Comparison of ENCODE assay signal across 17 mouse cellular contexts in the genomic region with DNA sequence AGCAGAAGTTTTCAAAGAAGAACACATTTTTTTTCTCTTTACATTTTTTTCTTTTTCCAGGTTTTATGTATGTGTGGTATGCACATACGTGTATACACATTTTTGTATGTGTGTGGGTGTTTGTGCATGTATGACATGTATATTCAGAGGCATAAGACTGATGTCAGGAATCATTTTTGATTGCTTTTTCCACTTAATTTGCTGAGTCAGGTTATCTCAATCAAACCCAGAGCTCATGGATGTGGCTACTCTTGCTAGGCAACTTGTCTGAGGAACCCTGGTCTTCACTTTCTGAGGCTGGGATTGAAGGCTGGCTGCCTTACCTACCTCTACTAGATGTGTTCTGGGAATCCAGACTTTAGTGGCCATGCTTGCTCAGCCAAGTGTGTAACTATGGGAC.
"Had no signal": no experiment of that assay in that cellular context is flagged by ENCODE, and none has a peak within 500 bp of the region (broad histone marks: within the 10 kb centered on the region; RNA-seq: fewer than 3 reads in every experiment).

No protein-coding gene starts in this region.

- H3K27ac ChIP-seq: lung, embryonic 15.5 days; macrophage; midbrain, embryonic 13.5 days; midbrain, embryonic 15.5 days; neural tube, embryonic 12.5 days; stomach, embryonic 15.5 days; stomach, postnatal 0 days had no signal

- H3K4me3 ChIP-seq: lung, embryonic 15.5 days; megakaryocyte, embryonic 14.5 days; midbrain, embryonic 13.5 days; midbrain, embryonic 15.5 days; neural tube, embryonic 12.5 days; stomach, embryonic 15.5 days had no signal

- H3K4me1 ChIP-seq: neural tube, embryonic 12.5 days; stomach, embryonic 15.5 days had no signal

- H3K4me2 ChIP-seq: lung, embryonic 15.5 days; midbrain, embryonic 11.5 days; midbrain, embryonic 13.5 days; midbrain, embryonic 15.5 days; neural tube, embryonic 12.5 days; stomach, embryonic 15.5 days had no signal

- ATAC-seq: liver, postnatal 0 days; lung, postnatal 0 days; midbrain, embryonic 13.5 days; midbrain, embryonic 15.5 days had no signal

- H3K36me3 ChIP-seq: lung, embryonic 15.5 days; midbrain, embryonic 13.5 days; midbrain, embryonic 15.5 days; neural tube, embryonic 12.5 days; stomach, embryonic 15.5 days had no signal

- H3K27me3 ChIP-seq: midbrain, embryonic 13.5 days; midbrain, embryonic 15.5 days; neural tube, embryonic 12.5 days; stomach, embryonic 15.5 days had no signal

- DNase-seq: liver, postnatal 0 days; lung, adult 2 months; lung, postnatal 14 days; lung, postnatal 36 days; right cerebral cortex, postnatal 14 days; thymus, adult 2 months; thymus, postnatal 4 days had no signal

- H3K9me3 ChIP-seq: lung, embryonic 15.5 days; megakaryocyte, embryonic 14.5 days; midbrain, embryonic 13.5 days; midbrain, embryonic 15.5 days; neural tube, embryonic 12.5 days; stomach, embryonic 15.5 days had no signal

- H3K9ac ChIP-seq: liver, postnatal 0 days; lung, embryonic 15.5 days; midbrain, embryonic 13.5 days; midbrain, embryonic 15.5 days; neural tube, embryonic 12.5 days; stomach, embryonic 15.5 days had no signal
